Mouse (Mus musculus) thymus, postnatal 0 days (tissue): ENCODE data around the gene Reps2. TPM values are rescaled to one million over a fixed set of nuclear protein-coding genes. Genes with fewer than 3 reads are reported as not detected.

ENCODE experiments used
- DNase-seq: peaks from one replicate; pipeline ENCODE4 v3.0.0-alpha.2; 2015; ENCODE audit warnings: low spot score
- polyA plus RNA-seq: library from polyadenylated mRNA; unstranded; fragments of >200 nt; fragmentation: Nextera tagmentation; extraction: Ambion mirVana; gene quantifications from 2 replicates; pipeline ENCODE4 v1.2.1, GENCODE M21; 2015

The Reps2 gene
- polyA plus RNA-seq, 1 experiment from 2014 or later = 0.05 TPM

- no peak for DNase-seq
Observed at GRCm38 (mm10) chrX:162590145-162590790, 53.2 kb downstream of the Reps2 start.

GRCm38 (mm10) chrX:162589173-162589805 is 54.2 kb downstream of the Reps2 start:
- DNase-seq = no peak

- DNase-seq = no peak
Observed at GRCm38 (mm10) chrX:162584349-162584748, 59.1 kb downstream of the Reps2 start.

GRCm38 (mm10) chrX:162580521-162580920 is 62.9 kb downstream of the Reps2 start:
- no peak for DNase-seq

- no peak for DNase-seq
Observed at GRCm38 (mm10) chrX:162568439-162568838, 75.0 kb downstream of the Reps2 start.

- DNase-seq = no peak
Observed at GRCm38 (mm10) chrX:162565501-162565900, 77.9 kb downstream of the Reps2 start.

- DNase-seq = no peak
Observed at GRCm38 (mm10) chrX:162556459-162556841, 87.0 kb downstream of the Reps2 start.

- no peak for DNase-seq
Observed at GRCm38 (mm10) chrX:162555729-162556458, 87.6 kb downstream of the Reps2 start.

GRCm38 (mm10) chrX:162554513-162554912 is 88.9 kb downstream of the Reps2 start:
- no peak for DNase-seq

- DNase-seq = no peak
Observed at GRCm38 (mm10) chrX:162552383-162552782, 91.1 kb downstream of the Reps2 start.

GRCm38 (mm10) chrX:162545037-162545436 is 98.4 kb downstream of the Reps2 start:
- DNase-seq = no peak

GRCm38 (mm10) chrX:162542576-162543227 is 100.7 kb downstream of the Reps2 start:
- no peak for DNase-seq

GRCm38 (mm10) chrX:162541961-162542360 is 101.5 kb downstream of the Reps2 start:
- DNase-seq = no peak

- no peak for DNase-seq
Observed at GRCm38 (mm10) chrX:162531016-162531415, 112.4 kb downstream of the Reps2 start.

- peak; percentile 11 for DNase-seq
Observed at GRCm38 (mm10) chrX:162527240-162527639, 116.2 kb downstream of the Reps2 start.

- DNase-seq = no peak
Observed at GRCm38 (mm10) chrX:162521831-162522514, 121.5 kb downstream of the Reps2 start.

GRCm38 (mm10) chrX:162521197-162521596 is 122.3 kb downstream of the Reps2 start:
- no peak for DNase-seq

GRCm38 (mm10) chrX:162520374-162520773 is 123.1 kb downstream of the Reps2 start:
- DNase-seq = no peak

- no peak for DNase-seq
Observed at GRCm38 (mm10) chrX:162510426-162510980, 132.9 kb downstream of the Reps2 start.

GRCm38 (mm10) chrX:162505186-162505585 is 138.3 kb downstream of the Reps2 start:
- DNase-seq = no peak

- DNase-seq = no peak
Observed at GRCm38 (mm10) chrX:162503436-162503835, 140.0 kb downstream of the Reps2 start.
